Mouse (Mus musculus): ENCODE results near the gene Olfr1416.

DNA sequence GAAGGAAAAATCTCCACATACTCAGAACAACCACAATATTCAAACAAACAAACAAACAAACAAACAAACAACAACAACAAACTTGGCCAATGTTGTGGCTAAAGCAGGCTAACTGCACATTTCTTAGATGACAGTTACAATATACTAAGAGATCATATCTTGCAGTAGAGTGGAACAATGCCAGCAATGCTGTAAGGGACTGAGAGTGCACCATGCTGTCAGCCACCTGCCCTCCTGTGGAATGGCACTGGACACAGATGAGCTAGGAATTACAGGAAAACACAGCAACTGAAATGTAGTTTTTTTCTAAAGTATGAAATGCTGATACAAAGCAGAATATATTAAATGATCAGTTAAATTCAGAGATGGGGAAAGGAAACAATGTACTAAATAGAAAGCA lies 27.2 kb downstream of the Olfr1416 start:
- TF ChIP-seq CTCF (IDR thresholded peaks at IDR 0.05; ENCODE audit: extremely low read depth, insufficient read length, insufficient replicate concordance, low read depth, low read length) = no peak
- no peak for TF ChIP-seq POLR2A (IDR thresholded peaks at IDR 0.05; ENCODE audit: low read depth, low read length)

All from small intestine, adult 2 months (tissue).